Mouse (Mus musculus) retina, postnatal 1 day (tissue): Measurements from ENCODE around the gene Spred2.
A peak's percentile ranks its signal among the peaks of the same experiment; 100 is the strongest.

ENCODE experiments used
- DNase-seq: peaks from one replicate; pipeline ENCODE4 v3.0.0-alpha.2; 2012

Spred2 gene

DNA sequence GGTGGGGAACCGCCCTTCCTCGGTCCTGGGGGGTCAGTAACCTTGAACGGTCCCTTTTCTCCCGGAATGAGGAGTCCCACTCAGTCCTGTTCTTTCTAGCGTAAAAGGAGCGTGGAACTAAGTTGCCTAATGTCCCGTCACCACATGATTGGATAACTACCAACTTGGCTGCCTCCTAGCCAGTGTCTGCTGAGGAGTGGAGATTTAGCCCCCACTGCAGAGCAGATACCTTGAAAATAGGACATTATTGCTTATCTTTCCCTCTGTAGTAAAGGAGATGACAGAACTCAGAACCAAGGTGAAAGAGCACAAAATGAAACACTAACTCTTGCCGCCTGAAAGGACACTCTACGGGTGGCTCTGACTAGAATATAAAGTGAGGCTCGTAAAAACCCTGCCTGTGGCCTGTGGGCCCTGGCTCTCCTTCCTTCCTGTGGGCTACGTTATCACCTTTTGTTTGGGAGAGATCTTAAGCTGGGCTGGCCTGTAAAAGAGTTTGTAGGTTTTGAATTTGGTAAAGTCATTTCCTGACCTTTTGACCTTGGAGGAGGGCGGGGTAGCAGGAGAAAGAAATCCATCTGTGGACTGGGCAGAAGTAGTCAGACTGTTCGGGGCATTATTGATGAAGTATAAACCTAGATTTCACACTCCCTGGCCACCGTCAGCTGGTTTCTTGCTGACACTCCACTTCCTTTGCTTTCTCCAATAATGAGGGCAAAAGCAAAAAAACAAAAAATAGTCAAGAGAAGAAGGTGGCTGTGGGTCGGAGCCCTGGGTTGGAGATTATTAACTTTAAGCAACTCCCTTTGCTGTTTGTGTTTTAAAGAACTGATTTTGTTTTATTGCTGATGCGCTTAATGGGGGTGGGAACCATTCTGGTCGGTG lies 62.9 kb downstream of the Spred2 start:
- DNase-seq = no peak

DNA sequence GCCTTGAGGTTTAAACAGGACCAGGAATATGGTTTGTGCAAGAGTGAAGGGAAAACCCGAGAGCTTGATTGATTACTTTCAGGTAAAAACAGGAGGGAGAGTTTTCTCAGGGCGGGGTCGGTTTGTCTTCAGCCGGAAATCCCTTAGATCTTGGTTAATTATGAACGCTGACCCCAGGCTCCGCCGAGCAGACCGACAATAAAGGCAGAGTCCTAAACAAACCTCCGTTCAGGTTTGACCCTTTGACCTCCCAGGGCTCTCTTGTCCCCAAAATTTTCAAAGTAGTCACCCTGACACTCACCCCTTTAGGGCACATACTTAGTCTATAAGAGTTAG lies 63.5 kb downstream of the Spred2 start:
- no peak for DNase-seq

DNA sequence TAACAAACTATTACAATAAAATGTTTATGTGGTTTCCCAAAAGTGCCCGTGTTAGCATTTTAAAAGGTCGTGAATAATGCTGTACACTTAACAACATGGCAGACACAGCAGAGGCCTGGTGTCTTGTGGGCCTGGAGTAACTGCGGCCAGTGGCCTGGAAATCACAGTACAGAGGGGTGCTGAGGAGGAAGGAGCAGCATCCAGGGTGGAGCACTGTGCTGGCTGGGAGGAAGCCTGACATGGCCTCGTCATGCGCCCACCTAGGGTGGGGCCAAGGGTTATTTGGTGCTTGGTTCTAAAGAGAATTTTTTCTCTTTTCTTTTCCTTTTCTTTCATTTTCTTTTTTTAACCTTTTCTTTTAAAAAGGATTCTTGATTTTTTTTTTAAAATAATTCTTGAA lies 64.0 kb downstream of the Spred2 start:
- no peak for DNase-seq

DNA sequence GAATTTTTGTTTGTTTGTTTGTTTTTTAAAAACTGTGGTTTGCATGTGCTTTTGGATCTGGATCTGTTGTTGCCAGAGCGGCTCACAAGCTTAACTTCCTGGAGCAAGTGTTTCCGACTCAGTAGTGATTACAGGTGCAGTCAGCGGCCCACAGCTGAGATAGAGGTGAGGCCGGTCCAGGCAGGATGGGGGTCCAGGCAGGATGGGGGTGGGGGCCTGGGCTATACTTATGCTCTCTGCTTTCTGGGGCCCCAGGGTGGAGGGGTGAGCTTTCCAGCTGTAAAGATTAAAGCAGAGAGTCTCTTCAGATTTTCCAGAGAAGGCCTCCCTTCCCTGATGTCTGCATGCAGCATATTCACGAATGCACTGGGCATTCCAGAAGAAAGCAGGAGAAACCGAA lies 64.5 kb downstream of the Spred2 start:
- DNase-seq = no peak

DNA sequence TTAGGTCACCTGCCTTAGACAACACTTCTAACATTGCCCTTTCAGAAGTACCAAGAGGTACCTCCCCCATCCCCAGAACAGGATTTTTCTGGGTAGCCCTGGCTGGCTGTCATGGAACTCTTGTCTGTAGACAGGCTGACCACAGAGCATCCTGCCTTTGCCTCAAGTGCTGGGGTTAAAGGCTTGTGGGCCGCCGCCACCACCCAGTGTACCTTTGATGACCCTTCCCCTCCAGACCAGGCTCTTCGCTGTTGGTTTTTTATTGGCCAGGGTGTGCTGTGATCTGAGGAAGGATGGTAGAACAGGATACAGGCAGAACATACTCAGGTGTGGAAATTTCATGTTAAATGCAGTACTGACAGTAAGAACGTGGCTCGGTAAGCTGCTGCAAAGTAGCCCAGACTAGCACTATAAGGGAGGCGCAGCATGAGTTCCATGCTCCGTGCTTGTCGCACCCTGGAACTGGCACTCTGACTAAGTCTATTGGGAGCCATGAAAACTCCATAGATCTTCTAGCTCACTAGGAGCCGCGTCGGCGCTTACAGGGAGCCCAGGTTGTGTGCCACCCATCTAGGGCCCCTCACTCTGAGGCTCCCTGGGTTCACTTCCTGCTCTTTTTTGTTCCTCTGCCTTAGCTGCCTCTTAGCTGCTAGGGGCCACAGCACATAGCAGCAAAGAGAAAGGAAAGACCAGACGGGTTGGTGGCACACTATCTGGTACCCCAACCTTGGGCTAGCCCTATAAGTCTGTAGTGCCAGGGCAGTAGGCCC lies 65.2 kb downstream of the Spred2 start:
- DNase-seq = no peak

DNA sequence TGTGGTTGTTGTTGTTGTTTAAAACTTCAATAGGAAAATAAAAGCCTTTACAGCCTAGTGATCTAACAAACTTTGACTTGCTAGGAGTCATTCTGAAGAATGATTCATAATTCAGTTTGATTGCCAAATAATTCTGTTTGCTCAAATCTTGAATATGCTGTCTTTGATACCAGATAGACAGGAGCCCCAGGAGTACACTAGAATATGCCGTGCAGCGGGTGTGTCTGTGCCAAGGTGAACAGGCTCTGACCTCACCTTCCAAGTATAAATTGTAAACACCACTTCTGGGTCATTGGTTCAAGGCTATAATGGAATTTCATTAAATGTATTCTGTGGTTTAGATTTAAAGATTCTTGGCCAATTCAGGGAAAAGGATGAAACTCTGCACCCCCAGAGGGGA lies 66.6 kb downstream of the Spred2 start:
- no peak for DNase-seq

DNA sequence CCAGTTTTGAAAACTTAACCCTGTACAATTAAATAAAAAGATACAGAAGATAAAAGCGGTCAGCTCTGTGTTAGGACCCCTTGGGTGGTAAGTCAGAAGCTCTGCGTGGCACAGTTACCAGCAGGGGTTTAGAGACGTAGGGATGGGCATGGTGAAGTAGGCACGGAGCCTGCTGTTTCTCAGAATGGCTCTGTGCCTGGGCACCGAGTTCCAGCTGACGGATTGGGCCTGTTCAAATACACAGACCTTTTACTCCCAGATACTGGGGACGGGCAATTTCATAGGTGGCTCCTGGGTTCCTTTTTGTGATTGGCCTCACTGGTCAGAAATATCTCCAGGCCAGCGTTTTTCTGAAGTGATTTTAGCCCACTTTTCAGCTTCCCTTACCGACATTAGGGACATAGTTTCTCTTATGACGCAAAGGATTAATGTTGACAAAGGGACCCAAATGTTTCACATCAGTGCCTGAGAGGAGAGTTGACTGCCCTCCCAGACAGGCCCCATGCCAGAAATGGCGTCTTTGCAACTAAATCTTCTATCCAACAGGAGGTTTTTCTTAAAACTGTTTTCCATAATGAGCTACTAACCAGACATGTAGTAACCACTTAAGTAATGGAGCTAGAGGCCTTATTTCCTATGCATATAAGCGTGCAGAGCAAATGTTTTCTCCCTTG lies 67.3 kb downstream of the Spred2 start:
- no peak for DNase-seq

DNA sequence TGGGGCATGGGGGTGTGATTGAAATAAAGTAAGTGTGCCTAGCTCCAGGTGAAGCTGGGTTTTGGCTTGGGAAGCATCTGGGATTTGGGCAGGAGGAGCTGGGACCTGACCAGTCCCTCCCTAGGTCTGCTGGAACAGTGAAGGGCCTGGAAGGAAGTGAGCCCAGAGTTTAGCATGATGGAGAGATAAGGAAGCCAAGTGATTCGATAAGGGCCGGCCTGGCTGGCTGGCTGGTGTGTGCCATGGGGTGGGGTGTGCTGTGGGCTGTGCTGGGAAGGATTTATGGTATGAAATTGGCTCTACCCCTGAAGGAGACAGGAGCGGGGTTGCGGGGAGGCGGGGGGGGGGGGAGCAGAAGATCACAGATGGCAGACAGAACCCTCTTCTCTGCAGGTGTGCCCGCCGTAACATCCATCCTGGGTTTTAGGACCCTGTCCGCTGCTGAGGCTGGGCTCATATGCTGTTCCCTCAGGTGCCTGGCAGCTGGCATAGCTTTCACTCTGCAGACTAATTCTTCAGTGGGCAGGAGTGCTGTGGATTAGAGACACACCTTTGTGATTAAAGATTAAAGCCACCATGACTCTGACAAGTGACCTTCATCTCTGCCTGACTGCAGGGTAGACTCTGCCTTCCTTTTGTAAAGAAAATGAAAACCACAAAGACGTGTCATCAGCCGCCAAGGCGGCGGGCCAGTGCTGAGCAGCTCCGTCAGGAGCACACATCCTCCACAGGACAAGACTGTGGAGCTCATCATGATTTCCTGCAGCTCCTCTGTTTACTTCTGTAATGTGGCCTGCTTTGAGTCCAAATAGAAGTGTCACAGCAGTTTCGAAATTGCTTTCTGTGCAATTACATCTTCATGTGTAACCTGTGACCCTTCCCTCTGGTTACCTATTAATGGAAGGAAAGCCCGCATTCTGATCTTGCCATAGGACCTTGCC lies 68.4 kb downstream of the Spred2 start:
- no peak for DNase-seq

DNA sequence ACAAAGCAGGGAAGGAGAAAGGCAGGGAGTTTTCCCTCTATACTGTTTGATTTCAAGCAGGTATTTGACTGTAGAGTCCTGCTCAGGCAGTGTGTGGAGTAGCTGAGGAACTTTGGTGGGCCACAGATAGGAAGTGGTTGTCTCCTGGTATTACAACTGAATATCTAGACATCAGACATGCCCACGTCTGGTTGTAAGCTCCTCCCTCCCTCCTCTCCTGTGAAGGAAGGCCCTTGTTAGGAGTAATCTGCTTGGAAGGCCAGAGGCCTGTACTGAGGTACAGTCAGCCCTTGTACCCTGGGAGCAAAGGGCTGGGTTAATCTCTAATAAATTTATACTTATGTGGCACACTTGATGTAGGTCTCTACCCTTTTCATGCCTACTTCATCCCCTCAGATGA lies 69.6 kb downstream of the Spred2 start:
- no peak for DNase-seq

DNA sequence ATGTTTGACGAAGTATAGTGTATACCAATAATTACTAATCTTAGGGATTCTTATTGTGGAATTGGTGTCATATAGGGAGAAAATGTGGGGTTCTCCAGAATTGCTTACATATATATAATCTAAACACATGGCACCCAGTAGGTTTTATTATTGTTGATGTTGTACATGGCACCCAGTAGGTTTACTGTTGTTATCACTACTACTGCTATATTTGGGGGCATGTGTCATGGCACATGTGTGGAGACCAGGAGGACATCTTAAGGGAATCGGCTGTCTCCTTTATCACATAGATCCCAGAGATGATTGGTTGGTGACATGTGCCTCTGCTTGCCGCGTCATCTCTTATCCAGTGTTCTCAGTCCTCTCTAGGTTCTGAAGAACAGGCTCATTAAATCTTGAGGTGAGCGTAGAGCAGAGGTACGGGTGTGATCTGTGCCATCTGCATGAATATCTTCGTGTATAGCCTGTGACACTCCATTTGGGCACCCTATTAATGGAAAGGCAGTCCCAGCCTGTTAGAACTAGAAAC lies 70.2 kb downstream of the Spred2 start:
- no peak for DNase-seq

DNA sequence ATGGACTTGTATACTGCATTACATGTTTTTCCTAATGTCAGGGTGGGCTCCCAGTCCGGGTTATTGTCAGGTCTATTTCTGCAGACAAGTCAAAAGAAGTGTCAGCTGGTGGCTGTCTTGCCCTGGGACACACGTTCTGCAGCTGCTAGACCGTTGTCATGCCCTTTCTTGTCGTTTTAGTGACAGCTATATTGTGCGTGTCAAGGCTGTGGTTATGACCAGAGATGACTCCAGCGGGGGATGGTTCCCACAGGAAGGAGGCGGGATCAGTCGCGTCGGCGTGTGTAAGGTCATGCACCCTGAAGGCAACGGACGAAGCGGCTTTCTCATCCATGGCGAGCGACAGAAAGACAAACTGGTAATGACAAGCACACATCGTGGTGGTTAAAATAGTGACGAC lies 73.8 kb downstream of the Spred2 start:
- DNase-seq = peak; percentile 64

DNA sequence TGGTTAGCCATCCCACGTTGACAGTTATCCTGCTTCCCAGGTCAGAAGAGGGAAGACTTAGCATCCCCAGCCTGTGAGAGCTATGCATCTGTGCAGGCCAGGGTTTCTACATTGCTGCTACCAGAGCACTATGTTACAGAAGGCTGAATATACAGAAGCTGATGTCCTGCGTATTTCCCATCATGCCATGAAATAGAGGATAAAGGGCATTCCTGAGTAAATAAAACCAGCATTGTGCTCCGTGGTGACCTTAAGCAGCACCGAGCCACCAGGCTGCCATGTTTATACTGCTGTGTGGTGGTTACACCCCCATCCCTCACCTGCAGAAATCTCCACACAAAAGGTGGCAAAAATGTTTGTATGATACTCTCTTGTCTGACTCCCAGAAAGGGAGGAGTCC lies 78.7 kb downstream of the Spred2 start:
- DNase-seq = no peak

DNA sequence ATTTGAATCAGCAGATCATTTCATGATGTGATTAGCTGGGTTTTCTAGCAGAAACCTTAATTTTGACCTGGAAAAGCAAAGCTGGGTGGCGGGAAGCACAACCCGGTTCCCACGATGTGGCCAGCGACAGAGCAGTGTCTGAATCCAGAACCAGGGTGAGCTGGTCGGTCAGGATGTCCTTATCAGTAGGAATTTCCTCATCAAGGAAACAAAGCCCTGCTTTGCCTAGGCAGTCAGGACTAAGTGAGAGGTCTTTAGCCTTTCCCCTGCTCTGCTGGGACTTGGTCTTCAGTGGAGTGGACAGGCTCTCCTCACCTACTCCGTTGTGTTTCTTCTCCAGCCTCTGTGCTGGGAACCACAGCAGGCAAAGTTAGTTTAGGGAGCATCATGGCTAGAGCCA lies 83.5 kb downstream of the Spred2 start:
- DNase-seq = no peak

DNA sequence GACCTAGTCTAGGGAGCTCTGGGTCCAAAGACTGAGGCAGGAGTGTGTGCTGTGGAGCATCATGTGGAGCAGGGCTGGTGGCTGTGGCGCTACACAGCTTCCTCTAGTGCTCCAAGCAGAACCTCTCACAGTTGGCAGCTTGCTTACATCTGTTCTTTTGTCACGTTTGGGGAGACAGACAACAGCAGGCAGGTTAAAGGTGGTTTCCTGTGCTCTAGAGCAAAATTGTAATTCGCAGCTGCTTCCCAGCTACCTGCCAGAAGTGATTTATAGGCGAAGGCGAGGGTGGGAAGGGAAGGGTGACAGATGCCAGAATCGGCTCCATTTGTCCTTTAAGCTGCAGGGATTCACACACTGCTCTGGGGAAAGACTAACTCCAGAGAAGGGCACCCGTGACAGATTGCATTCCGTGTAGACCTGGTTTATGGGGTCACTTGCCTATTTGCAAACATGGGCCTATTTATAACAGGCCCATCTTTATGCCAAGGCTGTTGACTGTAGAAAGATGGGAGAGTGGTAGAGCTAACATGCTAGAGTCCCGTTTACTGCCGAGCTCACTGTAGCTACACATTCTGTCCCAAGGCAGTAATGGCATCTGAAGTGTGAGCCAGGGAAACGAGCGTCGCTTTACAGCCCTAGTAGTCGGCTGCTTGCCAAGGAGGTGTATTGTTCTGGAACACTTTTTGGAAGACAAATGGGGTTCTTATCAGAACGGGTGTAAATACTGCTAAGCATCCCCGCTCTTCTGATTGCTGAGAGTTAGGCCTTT lies 87.2 kb downstream of the Spred2 start:
- DNase-seq = no peak

DNA sequence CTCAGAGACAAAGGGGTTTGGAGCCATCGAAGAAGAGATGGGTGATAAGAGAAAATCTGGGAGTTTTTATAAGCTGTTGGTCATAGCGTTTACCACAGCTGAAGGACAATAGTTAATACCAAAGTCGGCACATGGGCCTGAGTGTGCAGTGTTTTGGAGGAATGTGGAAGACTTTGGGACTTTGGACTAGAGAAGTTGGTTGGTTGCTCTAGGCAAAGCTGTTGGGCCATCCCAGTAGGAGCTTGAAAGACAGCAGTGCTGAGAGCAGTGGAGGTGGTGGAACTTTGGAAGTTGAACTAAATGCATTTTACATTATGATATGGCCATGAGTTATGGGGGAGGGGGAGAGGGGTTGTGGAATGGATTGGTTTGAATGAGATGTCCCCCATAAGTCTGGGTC lies 89.2 kb downstream of the Spred2 start:
- DNase-seq = no peak

DNA sequence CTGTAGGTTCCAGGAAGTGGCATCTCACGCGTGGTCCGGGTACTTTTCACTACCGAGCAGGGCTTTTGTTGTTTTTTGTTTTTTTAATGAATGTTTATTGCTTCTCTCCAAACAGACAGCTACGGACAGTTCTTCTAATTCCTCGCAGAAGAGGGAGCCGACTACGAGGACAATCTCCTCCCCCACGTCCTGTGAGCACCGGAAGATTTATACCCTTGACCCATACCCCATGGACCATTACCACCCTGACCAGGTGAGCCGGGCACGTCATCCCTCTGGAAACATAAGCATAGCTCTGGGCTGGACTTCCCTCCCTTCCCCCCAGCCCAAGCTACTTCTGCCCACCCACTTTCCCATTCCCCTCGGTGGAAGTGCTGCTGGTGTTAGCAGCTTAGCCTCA lies 93.8 kb downstream of the Spred2 start:
- DNase-seq = no peak

DNA sequence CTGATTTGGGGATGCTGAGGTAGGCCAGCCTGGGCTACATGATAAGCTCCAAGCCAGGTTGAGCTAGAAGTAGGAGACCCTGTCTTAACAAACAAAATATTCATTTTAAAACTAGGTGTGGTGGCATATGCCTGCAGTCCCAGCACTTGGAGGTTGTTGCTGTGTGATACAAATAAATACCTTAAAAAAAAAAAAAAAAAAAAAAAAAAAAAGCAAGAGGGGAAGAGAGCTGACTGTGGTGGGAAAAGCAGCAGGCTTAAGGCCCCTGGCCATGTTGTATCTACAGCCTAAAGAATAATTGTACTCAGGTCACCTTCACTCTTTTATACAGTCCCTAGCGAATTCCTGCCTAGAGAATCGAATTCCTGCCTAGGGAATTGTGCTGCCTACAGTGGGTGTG lies 94.7 kb downstream of the Spred2 start:
- DNase-seq = no peak

DNA sequence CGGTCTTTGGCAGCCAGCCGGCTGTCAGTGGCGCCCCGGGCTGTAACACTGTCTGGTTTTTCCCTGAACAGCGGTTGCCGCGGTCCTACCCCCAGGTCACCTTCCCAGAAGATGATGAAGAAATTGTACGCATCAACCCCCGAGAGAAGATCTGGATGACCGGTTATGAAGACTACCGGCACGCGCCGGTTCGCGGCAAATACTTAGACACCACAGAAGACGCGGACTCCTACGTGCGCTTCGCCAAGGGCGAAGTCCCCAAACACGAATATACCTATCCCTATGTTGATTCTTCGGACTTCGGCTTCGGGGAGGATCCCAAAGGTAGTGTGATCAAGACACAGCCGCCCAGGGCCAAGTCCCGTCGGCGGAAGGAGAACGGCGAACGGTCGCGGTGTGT lies 96.5 kb downstream of the Spred2 start:
- DNase-seq = no peak

DNA sequence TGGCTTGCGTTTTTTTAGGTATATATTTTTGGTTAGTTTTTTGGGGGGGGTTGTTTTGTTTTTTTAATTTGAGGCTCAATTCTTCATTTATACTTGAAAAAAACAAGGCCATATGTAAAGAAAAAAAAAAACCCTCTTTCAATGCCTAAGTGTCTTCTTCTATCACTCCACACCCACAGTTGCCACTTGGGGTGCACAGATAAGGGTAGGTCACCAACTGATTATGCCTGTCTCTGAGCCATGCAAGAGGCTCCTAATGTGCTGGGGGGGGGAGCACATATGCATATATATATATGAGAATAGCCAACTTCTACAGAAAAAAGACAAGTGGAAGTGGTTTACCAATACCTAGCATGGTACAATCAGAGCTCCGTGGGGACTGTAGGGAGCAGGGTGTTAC lies 98.3 kb downstream of the Spred2 start:
- DNase-seq = no peak

DNA sequence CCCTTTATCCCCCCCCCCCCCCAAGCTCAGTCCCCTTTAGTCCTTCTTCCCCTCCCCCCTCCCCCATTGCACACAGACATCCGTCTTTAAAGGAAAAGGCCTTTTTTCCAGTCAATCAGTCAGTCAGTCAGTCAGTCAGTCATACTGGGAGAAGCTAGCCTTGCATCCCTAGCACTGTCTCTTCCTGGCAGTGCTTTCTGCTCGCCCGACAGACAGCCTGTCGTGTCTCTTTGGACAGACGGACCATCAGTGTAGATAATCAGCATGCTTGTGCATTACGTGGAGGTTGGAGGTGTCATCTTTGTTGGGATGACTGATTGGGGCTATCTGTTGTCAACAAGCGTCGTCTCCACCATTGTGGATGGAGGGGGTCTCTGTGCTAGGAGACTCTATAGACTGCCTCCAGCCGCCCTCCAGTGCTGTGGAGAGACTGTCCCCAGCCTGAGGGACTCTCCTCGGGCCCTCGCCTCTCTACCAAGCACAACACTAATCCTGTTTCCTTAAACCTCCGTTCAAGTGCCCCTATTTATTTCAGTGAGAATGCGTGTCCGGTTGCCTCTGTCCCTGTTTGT lies 98.8 kb downstream of the Spred2 start:
- DNase-seq = no peak

DNA sequence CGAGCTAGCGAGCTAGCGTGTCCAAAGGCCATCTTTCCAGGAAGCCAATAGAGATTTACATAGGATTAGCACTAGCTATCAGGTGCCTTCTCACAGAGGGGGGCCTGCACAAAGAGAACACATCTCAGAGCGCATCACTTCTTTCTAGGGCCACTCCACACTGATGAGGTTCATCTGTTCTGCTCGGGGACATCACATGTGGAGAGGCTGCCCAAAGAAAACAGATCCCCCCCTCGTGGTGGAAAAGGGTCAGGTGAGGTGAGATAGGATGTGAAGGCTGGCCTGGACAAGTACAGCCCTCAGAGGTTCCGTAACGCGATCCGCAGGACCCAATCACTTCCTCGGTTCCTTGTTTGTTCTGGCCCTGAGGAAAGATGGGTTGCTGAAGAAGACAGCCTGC lies 101.7 kb downstream of the Spred2 start:
- DNase-seq = no peak
